Mouse (Mus musculus): ENCODE results near the gene Otx1.

Gene Otx1

DNA sequence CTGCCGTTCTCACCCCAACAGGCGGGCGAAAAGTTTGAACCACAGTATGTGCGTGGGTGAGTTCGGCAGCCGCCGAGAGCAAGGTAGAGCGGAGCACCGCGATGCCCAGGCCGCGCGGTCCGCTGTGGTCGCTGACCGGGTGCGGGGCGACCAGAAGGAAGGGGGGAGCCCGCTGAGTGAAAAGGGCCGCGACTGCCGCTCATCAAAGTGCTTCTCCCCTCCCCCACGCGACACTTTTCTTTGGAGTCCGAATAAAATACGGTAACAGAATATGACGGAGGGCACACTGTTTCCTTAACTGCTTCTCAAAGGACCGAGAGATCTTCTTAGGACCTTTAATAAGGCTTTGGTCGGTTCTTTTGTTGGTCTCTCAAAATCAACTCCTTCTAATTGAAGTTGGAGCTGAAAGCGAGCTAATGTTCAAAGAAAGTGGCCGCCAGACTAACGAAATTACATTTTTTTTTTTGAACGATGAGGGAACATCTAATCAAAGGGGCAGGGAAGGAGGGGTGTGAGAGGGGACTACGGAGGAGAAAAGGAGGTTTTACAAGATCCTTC lies at the start of gene Otx1:
Gene Otx1, minus strand, starts transcription at position 115 of the 558 bp plus-strand sequence.
- DNase-seq (ENCODE audit: extremely low read depth, low read depth): no peak

DNA sequence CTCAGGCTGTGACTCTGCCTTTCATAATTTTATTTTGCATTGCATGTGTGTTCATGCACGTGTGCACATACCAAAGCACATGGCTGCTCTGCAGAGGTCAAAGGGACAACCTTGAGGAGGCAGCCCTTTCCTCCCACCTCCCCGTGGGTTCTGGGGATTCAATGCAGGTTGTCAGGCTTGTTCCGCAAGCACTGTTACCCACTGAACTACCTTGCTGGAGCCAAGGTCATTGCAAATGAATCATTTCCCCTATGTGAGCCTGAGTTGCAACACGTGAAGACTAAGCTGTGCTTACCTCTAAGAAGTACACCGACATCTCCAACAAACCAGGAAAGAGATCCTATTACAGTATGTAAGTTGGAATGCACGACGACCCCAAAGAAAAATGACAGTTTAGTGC lies 48.2 kb upstream of the Otx1 start:
- DNase-seq (ENCODE audit: extremely low read depth, low read depth): no peak

DNA sequence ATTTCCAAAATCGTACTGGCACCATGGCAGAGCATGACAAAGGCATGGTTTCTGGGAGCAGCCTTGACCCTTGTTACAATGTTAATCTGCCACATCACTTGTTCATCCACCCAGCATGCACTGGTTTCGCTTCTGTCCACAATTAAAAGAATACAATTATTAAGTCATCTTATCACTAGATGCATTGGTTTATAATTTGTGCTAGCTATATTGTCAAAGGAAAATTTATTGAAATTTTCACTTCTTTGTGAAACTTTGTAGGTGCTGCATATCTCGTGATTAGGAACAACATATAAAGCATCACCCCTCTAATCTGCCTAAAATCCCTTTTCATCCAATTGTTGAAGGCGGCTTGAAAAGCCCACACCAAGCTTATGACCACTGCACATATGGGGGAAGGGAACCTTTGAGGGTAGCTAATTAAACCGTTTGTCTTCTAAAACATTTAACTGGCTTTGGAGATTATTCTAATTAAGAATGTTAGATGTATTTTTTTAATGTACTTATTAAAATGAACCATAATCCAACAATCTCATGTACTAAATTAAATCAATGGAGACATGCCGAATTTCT lies 37.2 kb upstream of the Otx1 start:
- DNase-seq (ENCODE audit: extremely low read depth, low read depth): no peak

DNA sequence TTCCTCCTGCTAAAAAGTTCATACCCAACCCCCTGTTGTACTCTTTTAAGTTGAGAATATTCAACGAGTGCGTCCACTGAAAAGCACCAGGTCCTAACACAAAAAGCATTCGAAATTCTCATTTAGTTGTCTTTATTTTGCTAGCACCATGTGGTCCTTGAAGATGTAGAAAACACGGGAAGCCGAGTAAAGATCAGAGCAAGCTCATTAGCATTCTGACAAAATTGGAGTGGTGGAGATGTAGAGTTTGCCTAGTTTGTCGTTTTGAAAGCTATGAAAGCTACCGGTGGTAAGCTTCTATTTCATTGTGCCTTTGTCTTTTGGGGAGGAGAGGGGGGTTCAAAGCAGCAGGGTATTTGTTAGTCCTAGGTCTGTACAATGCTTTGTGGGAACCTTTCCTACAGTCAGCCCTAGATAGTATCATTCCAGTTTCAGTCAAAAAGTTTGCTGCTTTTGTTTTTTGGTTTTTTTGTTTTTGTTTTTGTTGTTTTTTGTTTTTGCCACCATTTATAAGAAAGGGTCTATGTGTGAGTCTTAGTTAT lies 31.9 kb upstream of the Otx1 start:
- no peak for DNase-seq (ENCODE audit: extremely low read depth, low read depth)

DNA sequence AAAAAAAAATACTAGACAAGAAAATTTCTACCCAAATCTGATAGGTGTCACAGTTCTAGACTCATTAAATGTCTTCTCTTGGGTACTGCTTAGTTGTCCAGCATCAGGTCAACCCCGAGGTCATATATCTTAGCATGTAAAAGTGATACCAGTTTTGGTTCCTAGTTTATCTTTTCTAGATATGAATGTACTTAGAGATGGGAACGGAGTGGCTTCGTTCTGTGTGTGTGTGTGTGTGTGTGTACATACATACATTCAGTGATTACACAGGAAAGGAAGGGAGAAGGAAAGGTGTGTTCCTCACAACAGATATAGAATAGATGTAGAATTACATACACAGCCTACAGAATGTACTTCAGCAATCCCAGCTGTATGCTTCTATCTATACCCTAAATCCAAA lies 30.9 kb upstream of the Otx1 start:
- DNase-seq (ENCODE audit: extremely low read depth, low read depth): no peak

DNA sequence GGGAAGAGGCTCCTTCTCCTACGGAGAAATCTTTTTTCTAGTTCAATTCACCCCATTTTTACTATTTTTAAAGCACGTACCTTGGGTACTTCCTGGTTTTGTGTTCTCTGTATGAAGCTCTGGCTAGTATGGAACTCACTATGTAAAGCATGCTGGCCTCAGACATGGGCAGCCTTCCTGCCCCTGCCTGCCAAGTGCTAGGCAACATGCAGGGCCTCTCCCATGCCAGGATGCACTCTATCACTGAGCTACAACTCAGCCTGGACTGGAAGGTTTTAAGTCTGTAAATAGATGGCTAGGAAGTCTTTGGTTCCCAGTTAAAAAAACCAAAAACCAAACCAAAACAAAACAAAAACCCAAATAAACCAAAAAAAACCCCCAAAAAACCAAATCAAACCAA lies 17.9 kb upstream of the Otx1 start:
- DNase-seq (ENCODE audit: extremely low read depth, low read depth): no peak

DNA sequence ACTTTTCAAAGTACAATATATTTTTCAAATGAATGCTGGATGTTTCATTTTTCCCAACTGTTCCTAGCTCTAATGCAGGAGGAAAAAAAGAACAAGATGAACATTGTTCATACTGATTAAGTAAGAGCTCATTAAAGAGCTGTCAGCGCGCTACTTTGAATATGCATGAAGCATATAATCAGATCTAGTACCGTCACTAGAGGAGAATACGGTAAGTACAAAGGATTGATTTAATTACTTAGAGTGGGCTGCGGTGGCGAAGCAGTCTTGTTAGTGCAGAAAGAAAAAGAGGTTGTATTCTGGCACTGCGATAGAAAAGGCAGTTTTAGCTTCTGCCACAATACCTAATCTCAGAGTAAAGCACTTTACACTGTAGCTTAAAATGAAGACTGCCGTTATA lies 14.7 kb upstream of the Otx1 start:
- DNase-seq (ENCODE audit: extremely low read depth, low read depth): no peak

DNA sequence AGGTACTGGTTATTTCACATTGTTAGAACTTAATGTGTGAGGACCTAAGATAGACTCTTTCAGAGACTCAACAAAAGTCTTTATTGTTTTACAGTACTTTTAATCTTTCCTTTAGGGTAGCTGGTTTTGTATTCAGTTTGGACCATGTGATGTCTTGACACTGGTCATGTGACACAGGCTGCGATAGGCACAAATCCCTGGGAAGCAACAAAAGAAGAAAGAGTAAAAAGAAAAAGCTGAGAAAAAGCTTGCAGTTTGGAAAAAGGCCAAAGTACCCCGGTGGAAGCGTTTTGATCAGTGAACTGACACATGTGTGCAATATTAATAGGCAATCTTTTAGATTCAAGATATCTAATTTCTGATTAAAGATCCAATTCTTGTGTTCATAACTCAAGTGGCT lies 13.6 kb upstream of the Otx1 start:
- no peak for DNase-seq (ENCODE audit: extremely low read depth, low read depth)

DNA sequence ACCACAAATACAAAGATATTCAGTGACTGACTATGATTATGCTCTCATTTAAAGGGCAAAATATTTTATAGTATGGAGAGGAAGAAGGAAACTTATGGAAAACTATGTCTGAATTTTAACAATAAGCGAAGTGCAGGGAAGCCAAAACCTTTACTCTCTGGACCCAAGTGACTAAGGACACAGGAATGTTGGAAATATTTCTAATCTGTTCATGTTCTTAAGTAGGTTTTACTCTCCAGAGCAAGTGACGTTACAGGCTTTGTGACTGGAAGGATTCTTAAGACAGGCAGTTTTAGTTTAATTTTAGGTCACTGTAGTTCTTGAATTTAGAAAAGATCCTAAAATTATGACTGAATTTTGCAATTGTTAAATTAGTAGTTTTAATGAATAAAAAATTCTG lies 6.1 kb upstream of the Otx1 start:
- DNase-seq (ENCODE audit: extremely low read depth, low read depth): no peak

DNA sequence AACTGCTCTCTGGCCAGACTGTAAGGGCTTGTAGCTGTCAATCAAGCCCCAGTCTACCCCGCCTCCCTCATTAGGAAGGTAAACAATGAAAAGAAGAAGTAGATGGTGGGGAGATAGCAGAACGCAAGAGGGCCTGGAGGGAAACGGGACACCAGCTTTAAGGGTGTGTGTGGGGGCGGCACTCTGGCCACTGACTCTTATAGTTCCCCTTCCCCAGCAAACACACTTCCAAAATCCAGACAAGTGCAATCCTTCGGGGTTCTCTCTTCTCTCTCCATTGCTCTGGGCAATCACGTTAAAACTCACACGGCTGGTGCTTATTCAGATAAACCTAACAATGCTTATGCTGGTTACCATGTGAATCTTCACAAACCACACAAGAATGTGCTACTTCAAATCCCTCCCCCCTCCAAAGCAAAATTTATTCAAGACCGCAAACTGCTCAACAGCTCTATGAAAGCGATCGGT lies 5.5 kb upstream of the Otx1 start:
- DNase-seq (ENCODE audit: extremely low read depth, low read depth): peak; percentile 47

DNA sequence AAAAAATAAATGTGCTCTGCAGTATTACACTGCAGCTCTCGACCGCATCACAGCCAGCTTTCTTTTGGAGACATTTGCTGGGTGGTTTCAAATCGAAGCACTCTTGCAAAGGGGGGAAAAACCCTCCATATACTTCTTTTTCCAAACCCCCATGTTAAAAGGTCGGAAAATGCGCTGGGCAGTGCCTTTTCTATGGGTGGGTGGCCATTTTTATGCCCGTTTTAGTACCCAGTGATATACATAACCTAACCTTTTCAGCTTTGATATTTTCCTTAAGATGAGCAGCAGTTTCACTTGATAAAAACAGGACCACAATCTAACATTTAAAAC lies 5.0 kb upstream of the Otx1 start:
- no peak for DNase-seq (ENCODE audit: extremely low read depth, low read depth)

DNA sequence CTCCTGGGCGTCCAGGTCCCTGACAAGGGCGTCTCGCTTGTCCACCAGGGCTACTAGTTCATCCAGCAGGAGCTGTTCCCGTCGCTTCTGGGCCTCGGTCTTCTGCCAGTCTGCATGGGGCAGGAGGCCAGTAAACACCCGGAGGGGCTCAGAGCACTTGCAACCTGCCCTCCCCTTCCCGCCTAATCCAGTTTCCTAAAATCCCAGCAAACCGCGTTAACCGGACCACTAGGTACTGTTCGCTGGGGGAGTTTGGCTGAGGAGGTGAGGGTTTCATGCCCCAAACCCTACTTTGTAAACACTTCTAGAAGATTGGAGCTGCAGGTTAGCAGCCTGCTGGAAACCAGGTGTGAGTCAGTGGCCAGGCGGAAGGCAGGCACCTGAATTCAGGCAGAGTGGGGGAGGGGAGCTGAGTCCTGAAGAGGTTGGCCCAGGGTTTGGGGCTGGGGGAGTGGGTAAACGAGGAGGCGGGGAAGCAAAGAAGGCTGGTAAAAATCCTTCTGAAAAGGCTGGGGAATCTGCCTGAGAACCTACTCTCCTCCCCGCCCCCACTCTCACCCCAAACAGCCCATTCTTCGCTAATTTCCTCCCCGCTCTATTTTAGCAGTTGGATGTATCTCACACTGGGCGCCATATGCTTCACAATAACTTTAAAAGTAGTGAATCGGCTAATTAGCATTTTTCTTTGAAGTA lies 4.5 kb upstream of the Otx1 start:
- DNase-seq (ENCODE audit: extremely low read depth, low read depth): no peak

DNA sequence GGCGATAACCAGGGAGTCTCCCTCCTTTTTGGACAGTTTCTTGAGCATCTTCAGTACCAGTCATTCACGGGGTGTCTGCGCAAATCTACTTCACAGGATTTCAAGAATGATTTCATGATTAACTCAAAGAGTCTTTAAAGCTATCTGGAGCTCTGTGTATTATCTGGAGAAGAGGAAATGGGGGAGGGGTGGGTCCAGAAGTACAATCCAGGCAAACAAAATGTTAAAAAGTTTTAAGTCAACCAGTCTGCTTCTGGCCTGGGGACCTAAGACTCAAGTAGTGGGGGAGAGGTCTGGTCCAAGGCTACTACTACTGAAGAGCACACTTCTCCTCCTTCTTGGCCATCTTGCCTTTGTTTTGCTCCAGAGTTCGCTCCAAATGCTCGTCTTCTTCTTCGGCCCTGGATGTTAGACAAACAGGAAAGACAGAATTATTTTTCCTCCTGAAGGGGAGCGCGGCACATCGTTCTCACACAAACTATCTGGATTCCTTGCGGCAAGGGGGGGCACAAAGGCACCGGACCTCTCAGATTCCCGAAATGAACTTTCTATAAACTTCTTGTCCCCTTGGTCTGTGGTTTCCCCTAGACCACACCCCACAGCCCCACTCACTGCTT lies 3.9 kb upstream of the Otx1 start:
- DNase-seq (ENCODE audit: extremely low read depth, low read depth): no peak

DNA sequence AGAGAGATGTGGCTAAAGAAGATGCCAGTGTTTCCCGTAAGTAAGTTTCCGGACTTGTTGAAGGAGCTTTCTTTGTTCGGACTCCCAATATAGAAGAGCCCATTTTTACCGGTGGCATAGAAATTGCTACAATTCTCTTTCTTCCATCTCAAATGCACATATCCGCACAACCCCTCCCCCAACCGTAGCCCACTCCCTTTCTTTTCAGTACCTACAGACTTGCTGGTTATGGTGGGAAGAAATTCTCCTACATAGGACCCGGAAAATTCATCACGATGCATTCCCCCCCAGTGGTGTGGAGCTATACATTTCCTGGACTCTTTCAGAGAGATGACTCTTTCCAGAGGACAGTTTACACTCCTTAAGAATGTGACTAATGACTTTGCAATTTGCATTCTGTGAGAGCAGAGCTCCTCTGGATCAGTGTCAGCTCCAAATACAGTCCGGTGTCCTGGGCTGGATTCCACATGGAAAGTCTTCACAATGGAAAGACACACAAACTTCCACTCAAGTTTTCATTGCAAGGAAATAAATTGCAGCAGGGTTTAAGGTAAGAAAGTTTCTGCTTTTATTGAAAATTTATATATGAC lies 2.7 kb upstream of the Otx1 start:
- no peak for DNase-seq (ENCODE audit: extremely low read depth, low read depth)

DNA sequence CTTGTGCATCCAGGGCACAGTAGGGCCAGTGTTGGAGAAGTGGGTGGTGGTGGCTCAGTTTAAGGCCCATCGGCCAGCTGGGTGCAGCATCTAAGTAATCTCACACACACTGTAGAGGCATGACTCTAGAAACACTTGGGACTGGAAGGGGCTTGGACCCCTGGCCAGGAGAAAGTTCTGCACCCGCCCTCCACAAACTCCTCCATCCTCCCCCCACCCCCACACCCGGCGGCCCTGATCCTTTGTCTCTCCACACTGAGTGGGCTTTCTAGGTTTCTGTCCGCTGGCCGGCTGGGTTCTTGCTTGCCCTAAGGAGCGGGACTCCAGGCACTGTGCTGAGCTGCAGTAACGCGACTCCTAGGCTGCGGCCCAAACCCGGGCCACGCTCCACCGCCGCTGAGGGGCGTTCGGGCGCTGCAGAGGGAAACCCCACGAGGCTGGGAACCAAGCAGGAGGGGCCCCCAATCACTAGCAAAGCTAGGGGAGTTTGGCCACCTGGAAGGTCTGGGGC lies 1.7 kb upstream of the Otx1 start:
- no peak for DNase-seq (ENCODE audit: extremely low read depth, low read depth)

DNA sequence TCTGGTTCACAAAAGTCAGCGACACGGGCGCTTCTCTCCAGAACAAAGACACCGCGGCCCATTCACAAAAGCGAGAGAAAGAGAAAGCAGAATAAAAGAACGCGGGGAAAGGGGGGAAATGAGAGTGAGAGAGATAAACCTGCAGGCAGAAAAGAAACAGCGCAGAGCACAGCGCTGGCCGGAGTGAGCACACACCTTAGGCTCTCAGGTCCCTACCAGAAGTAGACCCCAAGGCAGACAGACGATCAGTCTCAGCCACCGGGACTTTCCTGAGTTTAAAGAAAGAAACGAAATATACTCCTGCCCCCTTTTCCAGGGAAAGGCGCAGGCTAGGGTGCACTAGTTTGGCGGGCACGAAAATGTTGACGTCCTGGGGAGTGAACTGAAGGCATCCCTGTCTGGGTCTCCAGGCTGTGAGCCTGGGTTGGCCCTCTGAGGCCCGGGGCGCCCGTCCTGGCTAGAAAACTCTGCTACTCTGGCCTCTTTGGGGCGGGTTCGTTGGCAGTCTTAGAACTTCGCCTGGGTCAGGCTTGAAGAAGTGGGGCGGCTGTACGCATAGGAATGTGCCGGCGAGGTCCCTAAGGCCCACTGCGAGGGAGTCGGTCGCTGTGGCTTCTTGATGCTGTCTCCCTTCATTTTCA lies 764 bp upstream of the Otx1 start:
- DNase-seq (ENCODE audit: extremely low read depth, low read depth): no peak

DNA sequence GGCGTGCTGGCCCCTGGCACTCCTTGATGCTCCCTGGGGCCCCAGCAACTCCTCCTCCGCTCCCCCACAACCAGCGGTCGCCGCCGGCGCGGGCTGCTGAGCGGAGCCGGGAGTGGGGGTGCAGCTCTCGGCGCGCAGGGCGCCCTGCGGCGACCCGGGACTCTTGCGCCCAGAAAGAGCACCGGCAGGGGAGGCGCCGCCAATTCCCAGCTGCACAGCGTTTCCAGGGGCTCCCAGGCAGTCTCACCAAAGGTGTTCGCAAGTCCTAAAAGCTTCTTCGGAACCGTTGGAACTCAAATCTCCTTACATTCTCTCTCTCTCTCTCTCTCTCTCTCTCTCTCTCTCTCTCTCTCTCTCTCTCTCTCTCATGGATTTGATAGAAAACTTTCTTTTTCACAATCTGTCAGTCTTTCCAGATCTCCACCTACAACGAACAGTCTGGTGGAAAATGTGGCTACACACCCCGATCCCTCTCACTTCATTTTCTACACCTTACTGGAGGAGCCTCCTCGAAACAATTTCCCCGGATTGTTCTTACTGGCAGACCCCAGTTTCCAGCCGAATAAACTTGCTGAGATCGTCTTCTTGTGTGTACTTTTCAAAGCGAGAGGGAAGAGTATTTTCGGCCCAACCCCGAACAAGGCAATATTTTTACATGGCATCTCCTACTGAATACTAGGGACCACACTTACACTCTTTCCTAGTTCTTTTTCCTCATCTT lies 475 bp downstream of the Otx1 start:
- DNase-seq (ENCODE audit: extremely low read depth, low read depth): no peak

DNA sequence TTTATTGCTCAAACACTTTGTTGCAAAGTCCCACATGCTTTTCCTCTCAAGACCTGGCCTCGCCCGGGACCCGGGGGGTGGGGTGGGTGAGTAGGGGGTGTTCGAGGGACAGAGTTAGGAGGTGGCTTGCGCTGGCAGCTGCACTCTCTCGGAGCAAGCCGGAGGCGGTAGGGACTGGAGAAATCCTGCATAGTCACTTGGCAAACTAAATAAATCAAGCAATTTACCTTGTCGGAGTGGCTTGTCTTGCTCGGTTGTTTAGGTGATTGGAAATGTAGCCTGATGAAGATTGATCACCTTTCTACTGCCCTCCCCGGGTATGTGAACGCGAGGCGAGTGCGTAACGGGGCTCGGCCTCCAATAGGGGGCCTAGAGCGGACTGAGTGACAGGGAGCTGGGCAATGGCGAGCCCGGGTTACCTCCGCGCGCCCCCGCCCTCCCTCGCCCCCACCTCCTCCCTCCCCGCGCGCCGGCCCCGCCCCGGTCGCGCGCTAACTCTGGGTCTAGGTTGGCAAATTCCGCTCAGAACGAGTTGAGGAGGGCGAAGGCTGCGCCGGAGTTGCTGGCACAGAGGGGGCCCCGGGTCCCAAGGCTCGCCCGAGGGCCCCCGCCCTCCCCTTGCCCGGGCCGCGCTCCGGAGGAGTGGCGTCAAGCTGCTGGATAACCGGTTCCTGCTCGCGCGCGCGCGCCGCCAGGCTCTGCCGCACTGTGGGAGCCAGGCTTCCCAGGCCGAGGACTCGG lies 1.2 kb downstream of the Otx1 start:
- no peak for DNase-seq (ENCODE audit: extremely low read depth, low read depth)

DNA sequence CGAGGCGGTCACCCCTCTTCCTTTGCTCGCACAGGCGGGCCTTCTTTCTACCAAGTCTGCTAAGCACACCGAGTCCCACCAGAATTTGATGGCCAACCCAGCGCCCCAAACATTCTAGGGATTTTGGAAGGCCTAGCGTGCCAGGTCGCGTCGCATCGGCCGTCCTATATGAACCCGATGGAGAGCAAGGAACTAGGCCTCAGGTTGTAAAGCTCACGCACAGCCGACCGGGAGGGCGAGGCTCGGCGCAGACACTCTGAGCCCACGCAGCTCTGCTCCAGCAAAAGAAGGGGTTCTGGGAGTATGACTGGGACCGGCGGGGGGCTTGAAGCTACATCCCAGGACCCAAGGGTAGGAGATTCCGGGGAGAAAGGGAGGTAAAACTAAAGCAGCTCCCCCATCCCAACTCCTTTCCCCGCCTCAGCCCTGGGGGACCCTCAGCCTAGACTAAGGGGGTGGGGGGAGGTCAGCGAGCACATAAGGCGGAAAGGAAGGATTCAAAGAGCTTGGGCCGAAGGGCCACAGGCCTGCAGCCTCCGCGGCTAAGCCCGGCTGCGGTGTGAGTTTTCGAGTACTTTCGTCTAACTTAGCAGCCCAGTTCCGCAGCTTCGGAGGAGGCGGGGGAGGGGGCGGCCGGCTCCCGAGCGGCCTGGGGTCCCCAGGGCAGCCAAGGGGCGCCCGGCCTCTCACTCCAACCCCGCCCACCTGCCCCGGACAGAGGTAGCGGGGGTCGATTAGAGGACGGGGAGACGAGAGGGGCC lies 2.2 kb downstream of the Otx1 start:
- no peak for DNase-seq (ENCODE audit: extremely low read depth, low read depth)

Data from MEL-GATA-1-ER (cell line).